Mouse (Mus musculus): ENCODE results near the gene Thsd7b. TPM values are rescaled to one million over a fixed set of nuclear protein-coding genes. Genes with fewer than 3 reads are reported as not detected.

Gene Thsd7b
- polyA plus RNA-seq, 2 experiments = 0.07 to 0.22 TPM

- Histone ChIP-seq H3K27ac (no peak overlapping the region), H3K27me3 (ENCODE audit: control insufficient read depth, insufficient read depth, low read length) (no peaks in the 10 kb centered on the region), H3K9me3 (ENCODE audit: control insufficient read depth, low read length) (no peaks in the 10 kb centered on the region), H3K4me2 (ENCODE audit: low read depth) (no peak overlapping the region), H3K4me3 (ENCODE audit: insufficient read depth in 1 of 2, low read depth in 2 of 2, low read length in 2 of 2) (no peak overlapping the region), H3K9ac (replicated peaks) (no peak overlapping the region), H3K4me1 (replicated peaks; ENCODE audit: control insufficient read depth in 2 of 2, insufficient read depth in 2 of 2, low read length in 1 of 2) (peaks cover 0 to 3% of the 10 kb centered on the region in 2 experiments; a peak in 2 of 4 replicates), H3K36me3 (replicated peaks; ENCODE audit: control insufficient read depth, insufficient read depth, low read depth) (no peaks in the 10 kb centered on the region)
- DNase-seq (ENCODE audit: low read depth in 3 of 3, low spot score in 3 of 3) (peak in 1 of 3 experiments; percentile 9), ATAC-seq (ENCODE audit: insufficient read depth) (peak; percentile 81)
- TF ChIP-seq CTCF (IDR thresholded peaks at IDR 0.05; ENCODE audit: low read depth) (no peak), EP300 (IDR thresholded peaks at IDR 0.05; ENCODE audit: low read depth) (peak; percentile 51)
Observed at GRCm38 (mm10) chr1:130062105-130062504, 789.0 kb downstream of the Thsd7b start.

DNA sequence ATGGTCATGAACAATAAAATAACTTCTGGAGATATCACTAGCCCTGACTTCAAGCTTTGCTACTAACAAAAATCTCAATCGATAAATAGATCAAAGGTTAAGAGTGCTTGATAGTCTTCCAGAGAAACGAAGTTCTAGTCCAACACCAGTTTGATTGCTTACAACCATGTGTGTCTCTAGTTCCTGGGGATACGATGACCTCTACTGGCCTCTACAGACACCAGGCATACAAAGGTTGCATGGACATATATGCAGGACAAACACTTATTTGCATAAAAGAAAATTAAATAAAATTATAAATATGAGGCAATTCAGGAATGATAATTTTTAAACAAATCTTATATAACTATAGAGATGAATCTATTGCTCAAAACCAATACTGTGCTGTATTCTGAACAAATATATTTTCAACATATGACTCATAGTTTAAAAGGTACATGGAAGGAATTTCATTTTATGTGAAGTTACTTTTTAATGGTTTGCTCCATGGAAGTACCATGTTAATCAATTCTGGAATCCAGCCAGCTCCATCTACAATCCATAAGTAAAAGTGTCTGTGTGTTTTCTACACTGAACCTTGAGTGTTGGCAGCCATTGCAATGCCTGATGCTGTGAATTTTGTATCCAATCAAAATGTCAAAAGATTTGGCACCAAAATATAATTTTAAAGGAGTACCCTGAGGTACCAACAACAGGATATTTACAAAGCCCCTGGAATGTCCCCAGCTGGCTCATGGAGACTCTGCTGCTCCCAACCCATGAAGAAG is 793.3 kb downstream of the Thsd7b start:
- no peak for TF ChIP-seq EP300 (IDR thresholded peaks at IDR 0.05; ENCODE audit: low read depth)
- TF ChIP-seq CTCF (IDR thresholded peaks at IDR 0.05; ENCODE audit: low read depth) = peak; percentile 8; the same call in 1 of the 2 replicates
- Histone ChIP-seq H3K9ac (replicated peaks) (no peak overlapping the region), H3K4me3 (ENCODE audit: insufficient read depth in 1 of 2, low read depth in 2 of 2, low read length in 2 of 2) (no peak overlapping the region), H3K27me3 (ENCODE audit: control insufficient read depth, insufficient read depth, low read length) (no peaks in the 10 kb centered on the region), H3K36me3 (replicated peaks; ENCODE audit: control insufficient read depth, insufficient read depth, low read depth) (no peaks in the 10 kb centered on the region), H3K4me1 (replicated peaks; ENCODE audit: control insufficient read depth in 2 of 2, insufficient read depth in 2 of 2, low read length in 1 of 2) (peaks cover 0 to 3% of the 10 kb centered on the region in 2 experiments; a peak in 2 of 4 replicates), H3K9me3 (ENCODE audit: control insufficient read depth, low read length) (no peaks in the 10 kb centered on the region), H3K27ac (no peak overlapping the region), H3K4me2 (ENCODE audit: low read depth) (no peak overlapping the region)
- ATAC-seq (ENCODE audit: insufficient read depth) (no peak), DNase-seq (ENCODE audit: low read depth in 3 of 3, low spot score in 3 of 3) (no peak)
- WGBS (ENCODE audit: insufficient replicate concordance) = 56% methylated on average over 3 of the region's 3 CpGs

- Histone ChIP-seq H3K9me3 (ENCODE audit: control insufficient read depth, low read length) (no peaks in the 10 kb centered on the region), H3K27me3 (ENCODE audit: control insufficient read depth, insufficient read depth, low read length) (no peaks in the 10 kb centered on the region), H3K4me2 (ENCODE audit: low read depth) (no peak overlapping the region), H3K27ac (no peak overlapping the region), H3K36me3 (replicated peaks; ENCODE audit: control insufficient read depth, insufficient read depth, low read depth) (no peaks in the 10 kb centered on the region), H3K9ac (replicated peaks) (no peak overlapping the region), H3K4me1 (replicated peaks; ENCODE audit: control insufficient read depth in 2 of 2, insufficient read depth in 2 of 2, low read length in 1 of 2) (no peaks in the 10 kb centered on the region), H3K4me3 (ENCODE audit: insufficient read depth in 1 of 2, low read depth in 2 of 2, low read length in 2 of 2) (no peak overlapping the region)
- no peak for DNase-seq (ENCODE audit: low read depth in 3 of 3, low spot score in 3 of 3)
- 41% methylated on average over 2 of the region's 2 CpGs for WGBS (ENCODE audit: insufficient replicate concordance)
- no peak for ATAC-seq (ENCODE audit: insufficient read depth)
- TF ChIP-seq EP300 (IDR thresholded peaks at IDR 0.05; ENCODE audit: low read depth) (no peak), CTCF (IDR thresholded peaks at IDR 0.05; ENCODE audit: low read depth) (no peak)
Observed at GRCm38 (mm10) chr1:130083788-130084187, 810.7 kb downstream of the Thsd7b start.

- H3K9ac ChIP-seq (replicated peaks) = no peak overlapping the region
- no peak for TF ChIP-seq CTCF (IDR thresholded peaks at IDR 0.05; ENCODE audit: low read depth)
- TF ChIP-seq EP300 (IDR thresholded peaks at IDR 0.05; ENCODE audit: low read depth) = no peak
- H3K27ac ChIP-seq = no peak overlapping the region
- no peaks in the 10 kb centered on the region for H3K27me3 ChIP-seq (ENCODE audit: control insufficient read depth, insufficient read depth, low read length)
- no peaks in the 10 kb centered on the region for H3K4me1 ChIP-seq (replicated peaks; ENCODE audit: control insufficient read depth in 2 of 2, insufficient read depth in 2 of 2, low read length in 1 of 2)
- no peak overlapping the region for H3K4me2 ChIP-seq (ENCODE audit: low read depth)
- H3K9me3 ChIP-seq (ENCODE audit: control insufficient read depth, low read length) = no peaks in the 10 kb centered on the region
- H3K36me3 ChIP-seq (replicated peaks; ENCODE audit: control insufficient read depth, insufficient read depth, low read depth) = no peaks in the 10 kb centered on the region
- no peak for ATAC-seq (ENCODE audit: insufficient read depth)
- no peak overlapping the region for H3K4me3 ChIP-seq (ENCODE audit: insufficient read depth in 1 of 2, low read depth in 2 of 2, low read length in 2 of 2)
- WGBS (ENCODE audit: insufficient replicate concordance) = 33% methylated on average over 3 of the region's 3 CpGs
- DNase-seq (ENCODE audit: low read depth in 3 of 3, low spot score in 3 of 3) = no peak
Observed at GRCm38 (mm10) chr1:130085207-130085606, 812.1 kb downstream of the Thsd7b start.

DNA sequence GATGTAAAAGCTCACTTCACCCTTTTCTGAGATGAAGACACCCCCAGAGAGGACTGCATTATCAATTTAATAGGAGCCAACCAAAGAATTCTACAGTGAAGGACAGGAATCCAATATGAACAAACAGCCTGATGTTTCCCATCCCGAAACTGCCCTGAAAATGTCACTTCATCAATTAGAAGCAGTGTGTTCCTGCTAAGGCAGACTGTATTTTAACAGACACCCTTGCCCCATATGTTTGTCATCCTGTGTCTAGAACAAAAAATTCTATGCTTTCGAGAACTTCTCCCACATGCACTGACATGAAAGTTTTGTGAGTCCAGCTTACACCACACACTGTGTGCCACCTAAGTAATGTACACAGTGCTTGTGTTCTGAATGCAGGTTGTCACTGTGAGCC is 812.8 kb downstream of the Thsd7b start:
- DNase-seq (ENCODE audit: low read depth in 3 of 3, low spot score in 3 of 3) (no peak), ATAC-seq (ENCODE audit: insufficient read depth) (no peak)
- Histone ChIP-seq H3K9ac (replicated peaks) (no peak overlapping the region), H3K4me2 (ENCODE audit: low read depth) (no peak overlapping the region), H3K36me3 (replicated peaks; ENCODE audit: control insufficient read depth, insufficient read depth, low read depth) (no peaks in the 10 kb centered on the region), H3K4me1 (replicated peaks; ENCODE audit: control insufficient read depth in 2 of 2, insufficient read depth in 2 of 2, low read length in 1 of 2) (no peaks in the 10 kb centered on the region), H3K27ac (no peak overlapping the region), H3K4me3 (ENCODE audit: insufficient read depth in 1 of 2, low read depth in 2 of 2, low read length in 2 of 2) (no peak overlapping the region), H3K9me3 (ENCODE audit: control insufficient read depth, low read length) (no peaks in the 10 kb centered on the region), H3K27me3 (ENCODE audit: control insufficient read depth, insufficient read depth, low read length) (no peaks in the 10 kb centered on the region)
- TF ChIP-seq CTCF (IDR thresholded peaks at IDR 0.05; ENCODE audit: low read depth) (no peak), EP300 (IDR thresholded peaks at IDR 0.05; ENCODE audit: low read depth) (no peak)
- WGBS (ENCODE audit: insufficient replicate concordance) = 67% methylated on average over 2 of the region's 2 CpGs
